Mouse (Mus musculus) layer of hippocampus, adult 2 months (tissue): ENCODE measurements around the gene Rcc1l. TPM values are rescaled to one million over a fixed set of nuclear protein-coding genes. Genes with fewer than 3 reads are reported as not detected.

Source experiments
- DNase-seq, 2 experiments: peaks; one replicate each; pipeline ENCODE4 v3.0.0; 2022; ENCODE audit warnings: low spot score in 2 of 2
- H3K27ac ChIP-seq: fragments of 200-600 bp; 2 replicates; pipeline ENCODE4 v1.8.1; 2022
- H3K4me3 ChIP-seq: fragments of 200-600 bp; 2 replicates; pipeline ENCODE4 v1.8.1; 2022; ENCODE audit warnings: mild to moderate bottlenecking
- CTCF ChIP-seq: fragments of 200-600 bp; conservative IDR thresholded peaks from 2 replicates; pipeline ENCODE4 v1.8.1; 2022; ENCODE audit warnings: antibody characterized with exemption, mild to moderate bottlenecking, moderate library complexity
- total RNA-seq, 2 experiments: library from RNA; stranded (reverse); gene quantifications; 2 replicates each; pipeline ENCODE4 v1.2.3; 2021

The Rcc1l gene
- total RNA-seq, 2 experiments from 2014 or later = 15.9 to 16.4 TPM

DNA sequence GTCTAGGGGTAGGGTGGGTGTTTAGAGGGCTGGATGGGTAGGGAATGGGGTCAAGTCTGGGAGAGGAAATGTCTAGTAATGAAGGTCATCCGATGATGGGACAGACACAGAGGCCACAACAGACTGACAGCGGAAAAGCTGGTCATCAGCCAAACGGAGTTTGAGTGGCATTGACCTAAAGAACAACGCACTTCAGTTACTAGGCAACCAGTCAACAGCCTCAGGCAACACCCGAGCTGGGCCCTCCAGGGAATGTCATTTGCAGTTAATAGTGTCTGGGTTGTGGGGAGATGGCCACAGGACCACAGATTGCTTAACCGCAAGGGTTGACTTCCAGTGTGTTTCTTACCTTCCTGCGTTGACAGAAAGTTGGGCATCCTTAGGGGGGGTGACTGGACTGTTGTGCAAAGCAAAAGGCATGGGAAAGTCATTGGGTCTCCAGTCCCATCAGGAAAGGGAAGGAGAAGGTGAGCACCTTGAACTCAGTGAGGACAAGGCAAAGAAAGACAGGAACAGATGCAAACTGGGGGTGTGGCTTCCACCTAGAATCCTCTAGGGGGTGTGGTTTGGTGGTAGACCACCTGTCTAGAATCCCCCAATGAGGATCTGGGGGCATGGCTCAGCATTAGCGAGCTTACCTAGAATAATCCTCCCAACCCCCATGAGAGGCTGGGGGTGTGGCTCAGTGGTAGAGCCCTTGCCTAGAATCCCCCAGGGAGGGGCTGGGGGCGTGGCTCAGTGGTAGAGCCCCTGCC, 55.3 kb downstream of the Rcc1l start:
- Histone ChIP-seq H3K27ac (no peak overlapping the region), H3K4me3 (no peak overlapping the region)
- TF ChIP-seq CTCF = no peak
- no peak for DNase-seq

DNA sequence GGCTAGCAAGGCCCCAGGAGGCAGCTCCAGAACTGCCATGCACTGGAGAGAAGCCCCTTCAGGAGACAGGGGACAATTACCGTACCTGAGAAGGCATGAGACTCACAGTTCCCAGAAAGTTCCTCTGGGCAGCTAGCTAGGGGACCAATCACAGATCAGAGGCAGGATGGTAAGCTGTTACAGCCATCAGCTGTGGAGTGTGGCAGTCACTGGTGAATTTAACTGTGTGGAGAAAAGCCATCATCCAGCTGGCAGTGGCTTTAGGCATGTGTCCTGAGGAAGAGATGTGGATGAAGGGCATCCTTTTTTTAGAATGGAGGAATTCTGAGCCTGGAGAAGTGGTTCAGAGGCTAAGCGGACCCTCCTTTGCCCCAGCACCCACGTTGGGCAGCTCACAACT, 56.4 kb downstream of the Rcc1l start:
- H3K27ac ChIP-seq = no peak overlapping the region
- no peak for TF ChIP-seq CTCF
- no peak for DNase-seq

DNA sequence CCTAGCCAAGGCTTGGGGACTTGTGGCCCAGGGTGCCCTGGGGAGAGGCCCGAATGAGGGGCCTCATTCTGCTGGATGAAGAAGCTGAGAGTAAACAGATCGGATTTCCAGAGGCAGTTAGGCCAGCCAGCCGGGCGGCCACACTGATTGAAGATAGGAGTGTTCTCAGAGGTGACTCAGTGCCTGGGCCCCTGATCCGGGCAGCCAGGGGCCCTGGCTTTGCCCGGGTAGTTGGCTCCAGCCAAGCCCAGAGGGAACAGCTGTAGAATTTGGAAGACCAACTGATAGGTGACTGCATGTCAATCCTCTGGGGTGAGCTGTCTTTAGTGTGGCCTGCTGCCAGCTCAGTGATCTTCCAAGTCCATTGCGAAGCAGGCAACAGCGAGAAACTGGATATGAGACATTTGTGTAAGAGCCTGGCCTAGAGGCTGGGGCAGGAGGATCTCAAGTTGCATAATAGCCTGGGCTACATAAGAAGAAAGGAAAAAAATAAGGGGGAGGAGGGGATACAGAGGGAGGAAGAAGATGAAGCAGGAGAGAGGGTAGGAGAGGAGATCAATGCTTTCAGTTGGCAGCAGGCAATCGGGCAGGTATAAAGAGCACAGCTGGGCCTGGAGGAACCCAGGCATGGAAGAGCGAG, 57.0 kb downstream of the Rcc1l start:
- Histone ChIP-seq H3K4me3 (no peak overlapping the region), H3K27ac (no peak overlapping the region)
- TF ChIP-seq CTCF = no peak
- DNase-seq = no peak

More for the DNA sequence above, 56.4 kb downstream of the Rcc1l start:
- no peak overlapping the region for H3K4me3 ChIP-seq

DNA sequence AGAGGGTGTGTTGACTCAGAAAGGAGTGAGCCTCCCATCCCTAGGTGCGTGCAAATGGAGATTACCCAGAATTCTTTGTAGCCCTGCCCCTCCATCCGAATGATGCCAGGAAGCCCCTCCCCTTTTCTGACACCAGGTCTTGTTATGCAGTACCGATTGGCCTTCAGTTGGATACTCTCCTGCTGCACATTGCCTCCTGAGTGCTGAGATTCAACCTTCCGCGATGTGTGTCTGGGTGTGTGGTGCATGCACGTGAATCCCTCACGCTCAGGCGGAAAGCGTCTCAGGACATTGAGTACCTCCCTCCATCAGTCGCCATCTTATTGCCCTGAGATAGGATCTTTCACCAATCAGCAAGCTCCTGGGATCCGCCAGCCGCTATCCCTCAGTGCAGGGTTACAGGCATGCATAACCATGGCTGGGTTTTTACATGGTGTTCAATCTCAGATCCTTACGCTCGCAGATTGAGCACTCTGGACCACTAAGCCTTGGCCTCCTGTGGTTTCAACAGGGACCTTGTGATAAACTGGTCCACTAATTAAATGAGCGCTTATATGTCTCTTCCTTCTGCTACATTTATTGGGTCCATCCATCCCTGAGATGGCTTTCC, 57.7 kb downstream of the Rcc1l start:
- no peak overlapping the region for H3K27ac ChIP-seq
- DNase-seq = no peak
- H3K4me3 ChIP-seq = no peak overlapping the region
- no peak for TF ChIP-seq CTCF

DNA sequence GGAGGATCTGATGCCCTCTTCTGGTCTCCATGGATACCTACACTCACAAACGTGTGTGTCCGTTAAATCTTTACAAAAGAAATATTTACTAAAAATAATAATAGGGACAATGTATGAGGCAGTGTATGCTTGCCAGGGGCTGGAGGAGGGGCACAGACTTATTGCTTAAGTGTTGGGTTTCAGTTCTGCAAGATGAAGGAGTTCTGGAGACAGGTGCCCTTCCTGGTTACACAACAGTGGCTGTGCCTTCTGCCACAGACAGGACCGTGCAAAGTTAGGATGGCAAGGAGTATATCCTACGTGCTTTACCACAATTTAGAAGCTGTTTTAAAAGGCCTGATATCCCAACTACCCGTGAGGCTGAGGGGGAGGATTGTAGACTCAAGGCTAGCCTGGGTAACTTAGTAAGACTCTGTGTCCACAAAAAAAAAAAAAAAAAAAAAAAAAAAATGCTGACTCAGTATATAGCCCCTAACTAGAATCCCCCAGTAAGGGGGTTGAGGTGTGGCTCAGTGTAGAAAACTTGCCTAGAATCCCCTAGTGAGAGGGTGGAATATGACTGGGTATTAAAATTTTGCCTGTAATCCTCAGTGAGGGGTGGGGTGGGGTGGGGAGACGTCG, 60.8 kb downstream of the Rcc1l start:
- H3K4me3 ChIP-seq = no peak overlapping the region
- H3K27ac ChIP-seq = no peak overlapping the region
- TF ChIP-seq CTCF = no peak; the same call in 1 of the 2 replicates
- DNase-seq = no peak

DNA sequence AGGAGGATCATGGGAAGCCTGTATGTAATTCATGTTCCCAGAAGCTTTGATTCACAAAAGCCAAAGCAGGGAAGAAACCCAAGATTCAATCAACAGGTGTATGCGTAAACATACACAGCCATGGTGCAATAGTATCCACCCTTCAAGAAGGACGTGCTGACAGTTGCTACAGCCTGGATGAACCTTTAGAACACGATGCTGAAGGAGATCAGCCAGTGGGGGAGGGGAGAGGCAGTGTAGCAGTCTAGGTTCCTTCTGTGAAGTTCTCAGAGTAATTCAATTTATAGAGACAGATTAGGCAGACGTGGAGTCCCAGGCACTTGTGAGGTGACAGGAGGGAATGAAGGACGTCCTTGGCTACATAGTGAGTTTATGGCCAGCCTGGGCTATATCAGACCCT, 61.6 kb downstream of the Rcc1l start:
- DNase-seq = no peak
- no peak for TF ChIP-seq CTCF
- Histone ChIP-seq H3K27ac (no peak overlapping the region), H3K4me3 (no peak overlapping the region)

DNA sequence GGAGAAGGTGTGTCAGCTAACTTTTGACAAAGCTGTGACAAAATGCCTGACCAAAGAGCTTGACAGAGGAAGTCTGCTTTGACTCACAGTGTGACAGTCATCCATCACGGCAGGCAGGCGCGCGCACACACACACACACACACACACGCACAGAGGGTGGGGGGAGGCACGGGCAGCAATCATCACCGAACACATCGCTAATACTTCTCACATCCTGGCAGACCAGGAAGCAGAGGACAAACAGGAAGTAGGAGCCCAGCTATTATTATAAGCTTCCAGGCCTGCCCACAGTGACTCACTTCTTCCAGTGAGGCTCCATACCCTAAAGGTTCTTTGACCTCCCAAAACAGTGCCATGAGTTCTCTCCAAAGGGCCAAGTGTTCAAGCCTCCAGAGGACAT, 70.7 kb downstream of the Rcc1l start:
- TF ChIP-seq CTCF = no peak
- no peak overlapping the region for H3K27ac ChIP-seq
- no peak for DNase-seq
- no peak overlapping the region for H3K4me3 ChIP-seq

DNA sequence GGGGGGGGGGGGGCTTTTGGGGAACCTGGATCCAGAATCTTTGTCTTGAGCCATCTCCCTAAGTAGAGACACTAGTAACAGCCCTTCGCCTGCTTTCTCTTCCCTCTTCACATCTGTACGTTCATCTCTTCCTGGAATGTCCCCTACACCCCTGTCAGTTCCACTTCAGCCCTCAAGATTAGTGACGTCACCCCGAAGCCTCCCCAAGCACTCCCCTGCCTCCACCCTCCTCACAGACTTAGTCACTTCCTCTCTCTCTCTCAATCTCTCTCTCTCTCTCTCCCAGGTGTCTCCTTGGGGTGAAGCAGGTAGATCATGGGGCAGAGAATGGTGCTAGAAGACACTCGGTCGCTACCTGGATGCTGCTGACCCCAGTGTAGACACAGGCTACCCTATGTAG, 73.9 kb downstream of the Rcc1l start:
- Histone ChIP-seq H3K4me3 (no peak overlapping the region), H3K27ac (no peak overlapping the region)
- TF ChIP-seq CTCF = no peak
- DNase-seq = no peak

DNA sequence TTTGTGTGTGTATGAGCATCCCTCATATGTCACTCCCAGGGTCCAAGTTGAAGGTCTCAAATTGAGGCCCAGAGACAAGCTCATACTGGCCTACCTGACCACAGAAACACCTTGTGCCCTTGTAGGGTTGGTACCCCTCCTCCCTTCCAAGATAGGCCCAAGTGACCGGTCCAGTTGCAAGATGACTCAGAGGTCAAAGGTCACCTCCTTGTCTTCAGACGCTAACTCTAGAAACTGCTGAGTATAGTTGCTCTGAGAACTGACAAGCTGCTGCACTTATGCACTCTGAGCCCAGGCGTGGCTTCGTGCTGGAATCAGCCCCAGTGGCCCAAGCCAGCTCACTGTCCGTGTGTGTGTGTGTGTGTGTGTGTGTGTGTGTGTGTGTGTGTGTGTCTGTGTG, 74.7 kb downstream of the Rcc1l start:
- TF ChIP-seq CTCF = no peak
- Histone ChIP-seq H3K4me3 (peak overlapping the region; percentile 93), H3K27ac (no peak overlapping the region)
- DNase-seq = no peak

DNA sequence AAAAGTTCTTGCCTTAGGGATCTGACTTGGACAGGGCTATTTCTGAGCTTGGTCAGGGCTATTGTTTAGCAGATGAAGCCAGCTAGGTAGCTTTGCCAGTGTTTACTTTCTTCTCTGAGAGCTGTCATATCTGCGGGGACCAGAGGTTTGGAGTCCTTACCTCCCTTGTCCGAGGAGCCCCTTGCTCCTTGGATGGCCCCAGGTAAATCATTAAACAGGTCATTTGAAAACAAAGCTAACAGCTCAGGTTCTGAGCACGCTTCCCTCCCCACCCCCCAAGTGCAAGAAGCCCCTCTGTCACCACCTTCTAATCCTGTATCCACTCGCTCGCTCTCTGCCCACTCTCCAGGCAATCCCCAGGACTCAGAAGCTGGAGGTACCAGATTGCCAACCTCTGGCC, 75.3 kb downstream of the Rcc1l start:
- Histone ChIP-seq H3K4me3 (peak overlapping the region; percentile 93), H3K27ac (no peak overlapping the region)
- no peak for DNase-seq
- no peak for TF ChIP-seq CTCF

DNA sequence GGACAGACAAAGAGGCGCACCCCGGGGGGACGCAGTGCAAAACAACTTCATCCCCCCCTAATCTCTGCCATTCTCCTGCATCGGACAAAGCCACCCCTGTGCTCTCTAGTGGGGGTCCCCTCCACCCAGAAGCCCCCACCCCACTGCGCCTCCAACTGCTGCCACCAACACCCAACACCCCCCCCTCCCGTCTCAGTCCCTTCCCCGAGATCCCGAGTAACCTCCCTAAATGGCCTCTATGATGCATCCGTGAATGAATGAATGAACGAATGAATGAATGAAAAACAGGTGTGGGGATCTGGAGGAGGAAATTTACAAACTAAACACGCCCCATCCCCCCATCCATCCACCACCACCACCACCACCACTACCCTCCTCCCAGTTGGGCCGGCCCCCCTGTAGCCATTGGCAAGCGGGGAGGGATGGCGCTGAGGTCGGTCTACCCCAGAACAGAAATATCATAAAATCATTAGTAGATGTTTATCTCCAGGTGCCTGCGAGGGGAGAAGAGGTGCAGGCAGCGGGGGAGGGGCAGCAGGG, 76.3 kb downstream of the Rcc1l start:
- Histone ChIP-seq H3K4me3 (peak overlapping the region; percentile 93), H3K27ac (peak overlapping the region; percentile 96)
- DNase-seq = peak in 1 of 2 experiments; percentile 15
- TF ChIP-seq CTCF = no peak

DNA sequence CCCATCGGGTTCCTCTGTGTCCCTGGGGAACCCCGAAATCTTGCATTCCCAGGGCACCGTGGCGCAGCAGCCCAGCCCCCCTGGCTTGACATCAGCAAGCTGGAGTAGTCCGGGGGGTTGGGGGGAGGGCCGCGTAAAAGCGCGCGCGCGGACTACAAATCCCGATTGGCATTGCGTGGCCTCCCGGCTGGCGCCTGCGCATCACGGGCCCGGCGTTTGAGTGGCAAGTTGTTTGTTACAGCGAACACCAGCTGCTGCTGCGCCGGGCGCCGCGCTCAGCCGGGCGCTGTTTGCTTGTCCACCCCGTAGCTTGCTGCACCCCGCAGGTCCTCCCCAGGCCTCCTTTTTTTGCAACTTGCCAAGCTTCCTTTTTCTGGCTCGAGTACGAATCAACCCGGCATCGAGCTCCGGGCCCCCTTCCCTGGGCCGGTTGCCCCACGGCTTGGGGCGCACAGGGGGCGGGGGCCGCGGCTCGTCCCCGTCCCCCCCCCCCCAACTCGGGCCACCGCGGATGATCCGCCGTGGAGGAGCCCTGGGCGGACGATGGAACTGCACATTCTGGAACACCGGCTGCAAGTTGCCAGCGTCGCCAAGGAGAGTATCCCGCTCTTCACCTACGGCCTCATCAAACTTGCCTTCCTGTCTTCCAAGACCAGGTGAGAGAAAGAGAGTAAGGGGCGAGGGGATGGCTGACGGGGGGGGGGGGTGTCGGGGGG, 76.9 kb downstream of the Rcc1l start, which contains the start of gene Castor2:
Gene Castor2 (plus strand): TSS at position 216 of the 716 bp plus-strand sequence.
- TF ChIP-seq CTCF = peak; percentile 21
- peak within 1 kb of the TSS; percentile 93 for H3K4me3 ChIP-seq
- H3K27ac ChIP-seq = peak within 1 kb of the TSS; percentile 96
- peak; percentile 96 to 97 for DNase-seq

DNA sequence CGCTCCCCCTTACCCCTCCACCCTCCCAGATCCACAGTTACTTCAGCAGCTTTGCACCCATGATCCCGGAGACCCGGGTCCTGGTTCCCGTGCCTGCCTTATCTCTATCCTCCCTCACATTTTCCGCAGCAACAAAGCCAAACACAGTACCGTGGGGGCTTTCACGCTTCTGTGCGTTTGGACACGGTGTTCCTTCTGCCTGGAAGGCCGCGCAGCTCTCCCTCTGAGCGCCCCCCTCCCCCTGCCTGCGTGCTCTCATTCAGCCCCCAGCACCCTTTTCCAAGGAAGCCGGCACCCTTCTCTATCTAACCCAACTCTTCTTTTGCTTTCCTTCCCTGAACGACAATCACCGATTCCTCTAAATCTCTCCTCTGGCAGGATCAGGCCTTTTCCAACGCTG, 77.6 kb downstream of the Rcc1l start:
- peak in 1 of 2 experiments; percentile 47 for DNase-seq
- Histone ChIP-seq H3K27ac (peak overlapping the region; percentile 96), H3K4me3 (peak overlapping the region; percentile 93)
- no peak for TF ChIP-seq CTCF
